9 mouse cellular contexts compared by ENCODE assay signal in the genomic region with DNA sequence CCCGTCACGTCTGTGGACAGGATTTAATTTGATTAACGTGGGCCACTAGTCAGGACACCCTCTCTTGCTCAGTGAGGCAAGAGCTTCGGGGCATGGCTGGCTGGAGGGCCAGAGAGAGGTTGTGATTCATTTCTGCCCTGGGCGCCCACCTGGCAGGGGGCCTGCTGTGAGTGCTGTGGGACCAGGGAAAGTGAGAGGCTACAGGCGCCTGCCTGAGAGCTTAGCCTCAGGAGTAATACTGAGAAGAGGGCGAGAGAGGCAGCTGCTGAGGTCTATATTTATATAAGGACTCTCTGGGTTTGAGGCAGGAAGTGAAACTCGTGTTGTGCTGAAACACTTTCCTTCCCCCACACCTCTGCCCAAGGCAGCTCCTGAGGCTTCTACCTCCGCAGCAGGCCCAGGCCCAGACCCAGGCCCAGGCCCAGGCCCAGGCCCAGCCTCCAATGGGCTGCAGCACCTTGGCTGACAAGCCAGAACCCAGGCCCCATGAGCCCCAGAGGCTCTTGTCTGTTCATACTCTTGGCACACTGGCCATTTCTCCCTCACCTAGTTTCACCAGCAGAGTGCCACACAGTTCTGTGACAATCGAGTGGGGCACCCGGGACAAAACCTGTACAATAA.
DNase-seq lines count a peak whose midpoint lies in the region; ATAC-seq and TF ChIP-seq lines count a peak whose summit lies in the region.
"Had no signal": no experiment of that assay in that cellular context is flagged by ENCODE, and none has a peak within 500 bp of the region (broad histone marks: within the 10 kb centered on the region; RNA-seq: fewer than 3 reads in every experiment).

No protein-coding gene starts in this region.

- no peak for TF ChIP-seq EP300 in stomach, postnatal 0 days (optimal IDR thresholded peaks at IDR 0.05)

- peak; percentile 26 for DNase-seq in left cerebral cortex, postnatal 4 days
- no peak for DNase-seq in left cerebral cortex, adult 8-10 months (ENCODE audit: low spot score in 2 of 2)
- DNase-seq in stomach, postnatal 0 days (ENCODE audit: low spot score), result no peak
- no peak for DNase-seq in forebrain, postnatal 0 days
- DNase-seq in frontal cortex, postnatal 10 days (ENCODE audit: low spot score in 2 of 2), result no peak
- no peak for DNase-seq in right cerebral cortex, postnatal 4 days

- H3K36me3 ChIP-seq in embryonic facial prominence, embryonic 15.5 days, result no peaks in the 10 kb centered on the region
- H3K36me3 ChIP-seq in lung, embryonic 16.5 days (ENCODE audit: control insufficient read depth, insufficient read depth, low read length), result no peaks in the 10 kb centered on the region
- H3K36me3 ChIP-seq in stomach, postnatal 0 days (ENCODE audit: control insufficient read depth, insufficient read depth, low read length), result no peaks in the 10 kb centered on the region
- H3K36me3 ChIP-seq in forebrain, postnatal 0 days (ENCODE audit: insufficient read depth), result no peaks in the 10 kb centered on the region

- intact Hi-C loops in left cerebral cortex, postnatal 4 days (cut with DNase I), result no loop called here

- H3K4me1 ChIP-seq in embryonic facial prominence, embryonic 15.5 days, result peaks cover 7% of the 10 kb centered on the region; the same call in 1 of the 2 replicates
- peaks cover 10% of the 10 kb centered on the region; the same call in 1 of the 2 replicates for H3K4me1 ChIP-seq in lung, embryonic 16.5 days (replicated peaks; ENCODE audit: control insufficient read depth, insufficient read depth, low read length)
- peaks cover 2% of the 10 kb centered on the region; the same call in 1 of the 2 replicates for H3K4me1 ChIP-seq in stomach, postnatal 0 days (replicated peaks; ENCODE audit: control insufficient read depth, insufficient read depth)
- no peaks in the 10 kb centered on the region for H3K4me1 ChIP-seq in forebrain, postnatal 0 days (ENCODE audit: insufficient read depth)

- no peak for ATAC-seq in embryonic facial prominence, embryonic 15.5 days (ENCODE audit: insufficient number of reproducible peaks, low FRiP score, low TSS enrichment, low read depth)
- ATAC-seq in lung, embryonic 16.5 days (ENCODE audit: low read depth), result peak; percentile 86
- peak; percentile 67 for ATAC-seq in stomach, postnatal 0 days (ENCODE audit: low FRiP score, low TSS enrichment)
- ATAC-seq in forebrain, postnatal 0 days, result no peak

- H3K27me3 ChIP-seq in embryonic facial prominence, embryonic 15.5 days, result no peaks in the 10 kb centered on the region
- no peaks in the 10 kb centered on the region for H3K27me3 ChIP-seq in lung, embryonic 16.5 days (ENCODE audit: control insufficient read depth, insufficient read depth, low read depth, low read length)
- H3K27me3 ChIP-seq in stomach, postnatal 0 days (ENCODE audit: control insufficient read depth, insufficient read depth, low read length), result no peaks in the 10 kb centered on the region
- H3K27me3 ChIP-seq in forebrain, postnatal 0 days (ENCODE audit: insufficient read depth, low read length), result no peaks in the 10 kb centered on the region

- 58% methylated on average over 11 of the region's 11 CpGs for WGBS in embryonic facial prominence, embryonic 15.5 days
- 36% methylated on average over 11 of the region's 11 CpGs for WGBS in lung, embryonic 16.5 days
- WGBS in stomach, postnatal 0 days, result 50% methylated on average over 11 of the region's 11 CpGs
- WGBS in forebrain, postnatal 0 days, result 63% methylated on average over 11 of the region's 11 CpGs

- H3K4me2 ChIP-seq in embryonic facial prominence, embryonic 15.5 days (replicated peaks), result no peak overlapping the region
- no peak overlapping the region for H3K4me2 ChIP-seq in lung, embryonic 16.5 days (ENCODE audit: low read depth, low read length)
- H3K4me2 ChIP-seq in stomach, postnatal 0 days (replicated peaks; ENCODE audit: low read depth), result no peak overlapping the region
- H3K4me2 ChIP-seq in forebrain, postnatal 0 days (ENCODE audit: low read depth), result no peak overlapping the region

- TF ChIP-seq CTCF in stomach, postnatal 0 days (IDR thresholded peaks at IDR 0.05; ENCODE audit: low read depth), result no peak
- no peak for TF ChIP-seq CTCF in forebrain, postnatal 0 days (IDR thresholded peaks at IDR 0.05; ENCODE audit: low read depth)

- H3K9me3 ChIP-seq in embryonic facial prominence, embryonic 15.5 days (replicated peaks), result no peaks in the 10 kb centered on the region
- H3K9me3 ChIP-seq in lung, embryonic 16.5 days (ENCODE audit: control insufficient read depth, low read length), result no peaks in the 10 kb centered on the region
- H3K9me3 ChIP-seq in stomach, postnatal 0 days (ENCODE audit: control insufficient read depth, low read length), result no peaks in the 10 kb centered on the region
- no peaks in the 10 kb centered on the region for H3K9me3 ChIP-seq in forebrain, postnatal 0 days (ENCODE audit: low read length)

- 0 out of 2 replicates have a peak overlapping the region, but pooled peaks have one; percentile 34 for H3K27ac ChIP-seq in embryonic facial prominence, embryonic 15.5 days (replicated peaks)
- peak overlapping the region; percentile 68 for H3K27ac ChIP-seq in lung, embryonic 16.5 days (ENCODE audit: low read length)
- 0 out of 2 replicates have a peak overlapping the region, but pooled peaks have one; percentile 8 for H3K27ac ChIP-seq in stomach, postnatal 0 days (replicated peaks)
- no peak overlapping the region for H3K27ac ChIP-seq in forebrain, postnatal 0 days (ENCODE audit: low read depth, low read length)
- H3K27ac ChIP-seq: liver, embryonic 14.5 days had no signal

- no peak overlapping the region for H3K9ac ChIP-seq in embryonic facial prominence, embryonic 15.5 days
- 0 out of 2 replicates have a peak overlapping the region, but pooled peaks have one; percentile 54 for H3K9ac ChIP-seq in lung, embryonic 16.5 days (ENCODE audit: low read length)
- H3K9ac ChIP-seq in stomach, postnatal 0 days (ENCODE audit: low read length), result no peak overlapping the region
- H3K9ac ChIP-seq in forebrain, postnatal 0 days, result no peak overlapping the region
- H3K9ac ChIP-seq: liver, embryonic 14.5 days had no signal

- H3K4me3 ChIP-seq in embryonic facial prominence, embryonic 15.5 days (replicated peaks), result no peak overlapping the region
- no peak overlapping the region for H3K4me3 ChIP-seq in lung, embryonic 16.5 days (ENCODE audit: low read length)
- no peak overlapping the region for H3K4me3 ChIP-seq in stomach, postnatal 0 days (ENCODE audit: low read depth, low read length)
- no peak overlapping the region for H3K4me3 ChIP-seq in forebrain, postnatal 0 days (ENCODE audit: low read depth, low read length)

Comparison
In these comparisons a context has a peak if more than half of its experiments do, and no peak if none do; other contexts are left out.
1. ATAC-seq: peak in lung, embryonic 16.5 days (single experiment) and stomach, postnatal 0 days (single experiment); none in embryonic facial prominence, embryonic 15.5 days (single experiment) and forebrain, postnatal 0 days (single experiment).